Mouse (Mus musculus) forebrain, embryonic 11.5 days (tissue): ENCODE data around the gene Tmsb15a. TPM values are rescaled to one million over a fixed set of nuclear protein-coding genes. Genes with fewer than 3 reads are reported as not detected.
"Not testable (repeated sequence)": the region's sequence is repeated elsewhere in the genome, so short reads cannot be mapped to it uniquely, and the experiment has no call there.

Experiments used
- ATAC-seq: fragments of 200-750 bp; cut with Nextera tagmentation; replicated peaks from 2 replicates; pipeline ENCODE4 v1.8.0; 2017; ENCODE audit warnings: moderate TSS enrichment; ENCODE audit not compliant: low FRiP score
- DNase-seq: peaks from one replicate; pipeline ENCODE4 v3.0.0-alpha.2; 2017; ENCODE audit warnings: low spot score
- H3K27ac ChIP-seq: fragments of 300-500 bp; sonication (generic); 2 replicates; pipeline ENCODE4 v1.5.1; 2014; ENCODE audit warnings: low read depth, low read length
- H3K27me3 ChIP-seq: fragments of 300-500 bp; sonication (generic); 2 replicates; pipeline ENCODE4 v1.6.1; 2014; ENCODE audit warnings: mild to moderate bottlenecking, low read length, mixed read lengths; ENCODE audit not compliant: control insufficient read depth, insufficient read depth
- H3K36me3 ChIP-seq: fragments of 300-500 bp; sonication (generic); 2 replicates; pipeline ENCODE4 v1.6.1; 2014; ENCODE audit warnings: mild to moderate bottlenecking, low read length, moderate library complexity, mixed read lengths; ENCODE audit not compliant: control insufficient read depth, insufficient read depth
- H3K4me1 ChIP-seq: fragments of 300-500 bp; sonication (generic); replicated peaks from 2 replicates; pipeline ENCODE4 v1.6.1; 2014; ENCODE audit warnings: low read length, mixed read lengths; ENCODE audit not compliant: control insufficient read depth, insufficient read depth
- H3K4me2 ChIP-seq: fragments of 300-500 bp; sonication (generic); 2 replicates; pipeline ENCODE4 v1.6.1; 2014; ENCODE audit warnings: low read depth, mild to moderate bottlenecking, low read length, moderate library complexity, mixed read lengths; ENCODE audit not compliant: severe bottlenecking
- H3K4me3 ChIP-seq: fragments of 300-500 bp; sonication (generic); 2 replicates; pipeline ENCODE4 v1.5.1; 2014; ENCODE audit warnings: low read depth, low read length
- H3K9ac ChIP-seq: fragments of 300-500 bp; sonication (generic); 2 replicates; pipeline ENCODE4 v1.6.1; 2014; ENCODE audit warnings: low read length
- H3K9me3 ChIP-seq: fragments of 300-500 bp; sonication (generic); 2 replicates; pipeline ENCODE4 v1.6.1; 2016; ENCODE audit warnings: low read length, mixed read lengths; ENCODE audit not compliant: control insufficient read depth
- WGBS: fragments of 180-500 bp; shearing (Covaris S2); extraction: QIAGEN DNeasy Blood & Tissue Kit; methylation state at CpG from one replicate; pipeline ENCODE4 v1.1.7; 2014; 5-methylcytosine and 5-hydroxymethylcytosine counted together
- polyA plus RNA-seq: library from polyadenylated mRNA; unstranded; fragments of >200 nt; fragmentation: Nextera tagmentation; extraction: Ambion mirVana; gene quantifications from 2 replicates; pipeline ENCODE4 v1.2.1, GENCODE M21; 2014

Gene Tmsb15a
- polyA plus RNA-seq = not detected in 2 replicates

DNA sequence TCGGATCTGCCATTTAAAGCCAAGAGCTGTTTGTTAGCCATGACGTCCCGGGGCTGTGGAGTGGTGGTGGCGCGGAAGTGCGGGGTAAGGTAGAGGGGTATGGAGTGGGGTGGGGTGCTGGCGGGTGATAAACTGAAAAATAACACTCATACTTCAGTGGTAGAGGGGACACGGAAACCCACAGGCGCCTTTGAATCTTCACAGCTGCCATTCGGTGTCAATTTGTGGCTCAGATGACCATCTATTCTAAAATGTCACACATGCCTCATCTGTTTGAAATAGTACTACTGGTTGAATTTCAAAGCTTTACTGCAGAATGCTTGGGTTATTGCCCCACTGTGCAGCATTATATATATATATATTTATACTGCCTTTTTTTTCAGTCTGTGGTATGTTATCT, at the start of gene Tmsb15a:
Gene Tmsb15a (minus strand): TSS at position 101 of the 400 bp plus-strand sequence.
- Histone ChIP-seq H3K27me3 (no peaks in the 10 kb centered on the region), H3K27ac (no peak within 1 kb of the TSS), H3K9ac (no peak within 1 kb of the TSS), H3K4me2 (no peak within 1 kb of the TSS), H3K4me1 (no peaks in the 10 kb centered on the region), H3K36me3 (no peaks in the 10 kb centered on the region), H3K9me3 (no peaks in the 10 kb centered on the region), H3K4me3 (no peak within 1 kb of the TSS)
- DNase-seq (no peak), ATAC-seq (no peak)
- 86% methylated on average over 10 of the region's 10 CpGs for WGBS

DNA sequence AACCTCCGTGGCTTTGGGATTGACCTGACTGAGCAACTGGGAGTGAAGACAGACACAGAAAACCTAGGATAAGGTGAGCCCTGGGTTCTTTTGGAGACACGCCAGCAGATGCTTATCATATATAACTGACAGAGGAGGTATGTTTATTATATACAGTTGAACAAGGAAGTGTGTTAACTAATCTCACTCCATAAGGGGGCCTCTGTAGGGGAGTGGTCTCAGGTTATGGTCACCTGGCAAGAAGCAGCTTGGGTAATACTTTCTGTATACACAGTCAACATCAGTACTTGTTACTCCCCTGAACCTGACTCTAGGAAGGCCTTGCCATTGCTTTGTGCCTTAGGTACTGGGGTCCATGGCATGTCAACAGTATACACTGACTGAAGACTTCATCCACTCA, 43.5 kb upstream of the Tmsb15a start:
- no peak overlapping the region for H3K4me2 ChIP-seq
- no peak for ATAC-seq

DNA sequence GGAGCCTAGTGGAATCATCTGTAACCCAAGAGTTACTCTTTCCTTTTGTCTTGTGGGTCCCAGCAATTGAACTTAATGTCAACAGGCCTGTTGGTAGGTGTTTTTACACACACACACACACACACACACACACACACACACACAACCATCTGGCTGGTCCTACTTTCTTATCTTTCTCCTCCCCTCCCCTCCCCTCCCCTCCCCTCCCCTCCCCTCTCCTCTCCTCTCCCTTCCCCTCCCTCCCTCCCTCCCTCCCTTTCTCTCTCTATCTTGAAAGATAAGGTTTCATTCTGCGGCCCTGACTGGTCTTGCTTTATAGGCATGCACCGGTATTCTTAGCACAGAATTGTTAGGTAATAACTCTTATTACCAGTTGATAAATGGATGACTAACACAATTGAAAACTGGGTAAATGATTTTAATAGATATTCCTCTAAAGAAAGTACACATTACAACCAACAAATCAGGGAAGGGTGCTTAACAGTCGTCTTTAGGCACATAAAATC, 43.0 kb upstream of the Tmsb15a start:
- Histone ChIP-seq H3K27me3 (no peaks in the 10 kb centered on the region), H3K9me3 (no peaks in the 10 kb centered on the region), H3K4me3 (no peak overlapping the region), H3K9ac (no peak overlapping the region), H3K4me1 (no peaks in the 10 kb centered on the region), H3K27ac (no peak overlapping the region), H3K36me3 (no peaks in the 10 kb centered on the region), H3K4me2 (no peak overlapping the region)
- ATAC-seq = no peak
- DNase-seq = no peak
- WGBS = 70% methylated on average over 3 of the region's 3 CpGs

More for the DNA sequence above, 43.5 kb upstream of the Tmsb15a start:
- H3K9ac ChIP-seq = no peak overlapping the region
- DNase-seq = no peak
- no peaks in the 10 kb centered on the region for H3K36me3 ChIP-seq
- no peak overlapping the region for H3K27ac ChIP-seq
- H3K4me3 ChIP-seq = no peak overlapping the region
- no peaks in the 10 kb centered on the region for H3K27me3 ChIP-seq
- H3K4me1 ChIP-seq = no peaks in the 10 kb centered on the region
- no peaks in the 10 kb centered on the region for H3K9me3 ChIP-seq
- WGBS = 93% methylated on average over 2 of the region's 2 CpGs

DNA sequence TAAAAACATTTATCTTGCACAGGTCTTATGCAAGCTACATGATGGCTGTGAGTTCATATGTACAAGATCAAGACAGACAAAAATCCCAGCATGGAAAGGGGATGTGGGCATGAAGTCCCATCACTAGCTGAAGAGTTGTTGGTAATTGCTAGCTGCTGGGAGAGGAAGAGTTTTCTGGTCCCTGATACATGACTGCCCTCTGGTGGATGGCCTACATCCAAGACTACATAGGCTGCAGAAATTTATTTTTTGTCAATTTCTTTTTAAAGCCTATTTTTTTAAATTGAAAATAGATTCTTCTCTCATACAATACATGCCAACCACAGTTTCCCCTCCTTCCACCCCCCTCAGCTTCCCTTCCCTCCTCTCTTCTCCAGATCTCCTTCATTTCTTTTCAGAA, 36.6 kb upstream of the Tmsb15a start:
- Histone ChIP-seq H3K4me2 (no peak overlapping the region), H3K9me3 (no peaks in the 10 kb centered on the region), H3K36me3 (no peaks in the 10 kb centered on the region), H3K4me3 (no peak overlapping the region), H3K4me1 (no peaks in the 10 kb centered on the region), H3K27me3 (no peaks in the 10 kb centered on the region), H3K27ac (no peak overlapping the region), H3K9ac (no peak overlapping the region)
- ATAC-seq (no peak), DNase-seq (no peak)

DNA sequence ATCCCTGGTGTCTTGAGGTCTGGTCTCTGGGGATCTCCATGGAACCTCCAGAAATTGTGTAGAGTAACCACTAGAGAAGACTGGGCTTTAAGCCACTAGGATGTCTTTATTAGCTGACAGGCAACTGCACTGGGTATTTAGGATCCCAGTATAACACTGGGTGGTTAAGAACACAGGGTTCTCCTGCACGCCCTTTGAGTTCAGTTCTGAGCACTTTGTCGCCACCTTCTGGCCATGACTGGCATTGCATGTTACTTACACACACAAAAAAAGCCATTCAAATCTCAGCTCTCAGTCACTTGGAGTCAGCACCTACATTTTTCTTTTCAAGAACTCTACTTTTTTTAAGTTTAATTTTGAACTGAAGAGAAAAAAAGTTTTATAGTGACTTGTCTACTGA, 27.8 kb upstream of the Tmsb15a start:
- Histone ChIP-seq H3K27me3 (no peaks in the 10 kb centered on the region), H3K36me3 (no peaks in the 10 kb centered on the region), H3K4me2 (no peak overlapping the region), H3K27ac (no peak overlapping the region), H3K9me3 (no peaks in the 10 kb centered on the region), H3K9ac (no peak overlapping the region), H3K4me3 (no peak overlapping the region), H3K4me1 (no peaks in the 10 kb centered on the region)
- 3% methylated on average over 2 of the region's 2 CpGs for WGBS
- DNase-seq (peak; percentile 79), ATAC-seq (no peak)

DNA sequence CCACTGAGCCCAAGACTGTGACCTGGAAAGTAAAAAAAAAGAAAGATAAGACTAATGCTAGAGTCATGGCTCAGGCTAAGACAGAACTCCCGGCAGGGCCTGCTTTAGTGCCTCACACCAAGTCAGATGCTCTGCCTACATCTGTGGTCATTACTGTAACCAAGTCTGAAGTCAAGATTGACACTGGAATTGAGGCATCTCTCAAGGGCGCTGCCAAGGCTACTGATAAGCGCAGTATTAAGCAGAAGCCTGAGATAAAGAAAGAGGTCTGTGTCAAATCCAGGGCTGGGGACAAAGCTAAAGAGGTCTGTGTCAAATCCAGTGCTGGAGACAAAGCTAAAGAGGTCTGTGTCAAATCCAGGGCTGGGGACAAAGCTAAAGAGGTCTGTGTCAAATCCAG, 20.3 kb upstream of the Tmsb15a start:
- not testable (repeated sequence) for H3K27ac ChIP-seq

DNA sequence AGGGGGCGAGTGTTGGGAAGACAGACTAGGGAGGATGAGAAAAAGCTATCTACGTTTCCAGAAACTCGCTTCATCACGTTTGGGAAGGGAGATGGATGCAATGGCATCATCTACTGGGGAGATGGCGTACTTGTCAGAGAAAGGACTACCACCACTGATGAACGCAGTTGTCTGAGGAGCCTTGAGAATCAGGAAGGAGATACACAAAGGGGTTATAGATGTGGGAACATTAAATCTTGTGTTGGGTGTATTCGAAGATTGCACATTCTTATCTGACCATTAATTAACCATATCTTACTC, 17.9 kb upstream of the Tmsb15a start:
- DNase-seq = no peak
- H3K4me1 ChIP-seq = no peaks in the 10 kb centered on the region
- H3K27ac ChIP-seq = no peak overlapping the region
- H3K27me3 ChIP-seq = no peaks in the 10 kb centered on the region
- no peaks in the 10 kb centered on the region for H3K9me3 ChIP-seq
- no peaks in the 10 kb centered on the region for H3K36me3 ChIP-seq
- ATAC-seq = 0 out of 2 replicates have a peak, but pooled peaks have one; percentile 12
- WGBS = 19% methylated on average over 7 of the region's 7 CpGs
- H3K4me2 ChIP-seq = peak overlapping the region; percentile 53
- peak overlapping the region; percentile 58 for H3K9ac ChIP-seq
- peak overlapping the region; percentile 50 for H3K4me3 ChIP-seq

More for the DNA sequence above, 20.3 kb upstream of the Tmsb15a start:
- not testable (repeated sequence) for H3K36me3 ChIP-seq, DNase-seq, H3K9ac ChIP-seq, H3K27me3 ChIP-seq, H3K4me2 ChIP-seq, H3K4me1 ChIP-seq, ATAC-seq, H3K9me3 ChIP-seq, H3K4me3 ChIP-seq
- 93% methylated on average over 3 of the region's 3 CpGs for WGBS

DNA sequence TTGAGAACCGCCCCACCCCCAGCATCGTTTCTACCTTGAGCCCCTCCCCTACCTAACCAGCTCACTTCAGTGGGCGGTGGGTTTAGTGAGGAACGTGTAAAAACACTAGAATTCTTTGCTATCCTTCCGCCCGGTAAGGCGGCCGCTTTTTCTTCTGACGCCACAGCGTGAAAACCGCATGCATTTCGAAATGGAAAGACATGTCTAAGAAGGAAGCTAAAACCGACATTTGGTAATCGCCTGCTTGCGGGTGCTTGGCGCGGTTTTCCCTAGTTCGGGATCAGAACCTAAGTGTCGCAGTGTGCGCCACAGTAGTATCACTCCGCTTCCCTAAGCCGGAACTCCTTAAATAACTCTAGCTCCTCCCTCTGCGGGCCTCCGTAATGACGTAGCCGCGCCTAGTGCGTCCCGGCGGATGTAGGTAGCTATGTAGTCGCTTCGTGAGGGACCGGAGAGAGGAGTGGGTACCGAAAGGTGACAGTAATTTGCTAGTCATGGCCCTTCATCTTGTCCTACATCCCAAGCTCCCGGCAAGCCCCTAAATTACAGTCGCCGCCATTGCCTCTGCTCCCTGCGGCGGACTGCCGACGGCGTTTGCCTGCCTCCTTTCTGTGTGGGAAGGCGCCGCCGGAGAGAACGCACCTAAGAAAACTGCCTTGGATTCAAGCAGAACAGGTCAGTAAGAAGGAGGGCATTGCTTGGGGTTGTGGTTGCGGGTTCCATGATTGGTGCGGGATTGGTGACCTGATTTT, 17.4 kb upstream of the Tmsb15a start, which contains the start of the genes Armcx5 and Gprasp1:
Gene Armcx5 (plus strand): TSS at position 430 of the 752 bp plus-strand sequence.
Gene Gprasp1 (plus strand): TSS at position 430 of the 752 bp plus-strand sequence.
- Histone ChIP-seq H3K36me3 (no peaks in the 10 kb centered on the region), H3K27me3 (no peaks in the 10 kb centered on the region), H3K4me3 (peak within 1 kb of the TSS; percentile 50), H3K4me1 (no peaks in the 10 kb centered on the region), H3K9ac (peak within 1 kb of the TSS; percentile 58), H3K4me2 (peak within 1 kb of the TSS; percentile 53), H3K9me3 (no peaks in the 10 kb centered on the region), H3K27ac (peak within 1 kb of the TSS; percentile 66)
- DNase-seq = peak; percentile 85
- WGBS = 22% methylated on average over 48 of the region's 48 CpGs
- peak; percentile 98 for ATAC-seq
